Mouse (Mus musculus) CD4-positive, CD25-positive, alpha-beta regulatory T cell, adult 4 months (primary cell): ENCODE results near the gene Tex2. TPM values are rescaled to one million over a fixed set of nuclear protein-coding genes. Genes with fewer than 3 reads are reported as not detected.
"Not testable (repeated sequence)": the region's sequence is repeated elsewhere in the genome, so short reads cannot be mapped to it uniquely, and the experiment has no call there.

Experiments used
- ATAC-seq: one replicate; pipeline ENCODE4 v1.8.0; 2017
- polyA plus RNA-seq, 2 experiments: library from polyadenylated mRNA; unstranded; fragments of 100-300 nt; shearing (Covaris generic); gene quantifications; one replicate each; pipeline ENCODE4 v1.2.1; 2017

Gene Tex2
- 10 to 100 TPM; 27.1 to 28.7 TPM for polyA plus RNA-seq

DNA sequence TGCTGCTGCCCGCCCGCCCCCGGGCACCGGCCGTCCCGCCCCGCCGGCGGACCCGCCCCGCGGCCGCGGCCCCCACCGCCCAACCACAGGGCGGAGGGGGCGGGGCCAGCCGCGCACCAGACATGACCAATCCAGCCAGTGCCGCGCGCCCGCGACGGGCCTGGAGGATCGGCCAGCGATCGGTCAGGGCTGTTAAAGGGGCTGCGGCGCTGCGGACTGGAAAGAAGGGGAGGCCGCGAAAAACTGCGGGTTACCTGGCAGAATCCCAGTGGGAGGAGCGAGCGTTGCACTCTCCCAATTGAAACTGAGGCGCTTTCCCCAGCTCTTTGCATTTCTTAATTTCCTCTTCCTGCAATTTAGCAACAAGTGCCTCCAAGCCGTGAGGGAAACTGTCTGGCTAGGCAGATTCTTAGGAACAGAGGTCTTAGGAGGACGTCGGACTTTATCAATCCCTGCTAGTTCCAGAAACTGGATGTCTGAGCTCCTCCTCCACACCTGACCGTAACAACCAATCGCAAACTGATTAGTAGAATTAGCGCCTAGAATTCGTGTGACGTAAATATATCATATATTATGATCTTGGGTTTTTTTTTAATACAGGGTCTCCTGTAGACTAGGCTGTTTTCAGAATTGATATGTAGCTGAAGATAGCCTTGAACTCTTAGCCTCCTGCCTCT is at the start of gene Tex2:
TSS of gene Tex2 (minus strand) at position 463 of the 677 bp plus-strand sequence.
- peak; percentile 71 for ATAC-seq

DNA sequence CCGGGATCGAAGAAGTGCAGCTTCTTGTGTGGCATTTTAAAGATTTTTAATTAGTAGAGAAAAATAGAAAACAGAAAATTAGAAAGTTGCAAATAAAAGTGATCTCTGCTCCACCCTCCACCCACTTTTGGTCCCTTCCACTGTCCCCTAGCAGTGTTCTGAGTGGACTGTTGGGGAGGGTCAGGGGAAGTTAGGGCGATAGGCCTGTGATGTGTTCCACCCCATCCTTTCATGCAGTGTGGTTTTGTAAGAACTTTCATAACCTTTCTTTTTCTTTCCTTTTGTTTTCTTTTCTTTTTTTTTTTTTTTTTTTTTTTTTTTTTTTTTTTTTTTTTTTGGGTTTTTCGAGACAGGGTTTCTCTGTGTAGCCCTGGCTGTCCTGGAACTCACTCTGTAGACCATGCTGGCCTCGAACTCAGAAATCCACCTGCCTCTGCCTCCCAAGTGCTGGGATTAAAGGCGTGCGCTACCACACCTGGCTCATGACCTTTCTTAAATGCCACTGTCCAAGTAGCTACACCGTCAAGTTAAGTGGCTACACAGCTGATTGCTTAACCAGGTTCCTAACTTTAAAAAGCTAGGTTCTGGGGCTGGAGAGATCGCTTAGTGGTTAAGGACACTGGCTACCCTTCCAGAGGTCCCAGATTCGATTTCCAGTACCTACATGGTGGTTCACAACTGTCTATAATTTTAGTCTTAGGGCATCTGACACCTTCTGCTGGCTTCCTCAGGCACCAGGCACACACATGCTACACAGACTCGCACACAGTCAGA is 49.6 kb upstream of the Tex2 start:
- ATAC-seq = no peak

DNA sequence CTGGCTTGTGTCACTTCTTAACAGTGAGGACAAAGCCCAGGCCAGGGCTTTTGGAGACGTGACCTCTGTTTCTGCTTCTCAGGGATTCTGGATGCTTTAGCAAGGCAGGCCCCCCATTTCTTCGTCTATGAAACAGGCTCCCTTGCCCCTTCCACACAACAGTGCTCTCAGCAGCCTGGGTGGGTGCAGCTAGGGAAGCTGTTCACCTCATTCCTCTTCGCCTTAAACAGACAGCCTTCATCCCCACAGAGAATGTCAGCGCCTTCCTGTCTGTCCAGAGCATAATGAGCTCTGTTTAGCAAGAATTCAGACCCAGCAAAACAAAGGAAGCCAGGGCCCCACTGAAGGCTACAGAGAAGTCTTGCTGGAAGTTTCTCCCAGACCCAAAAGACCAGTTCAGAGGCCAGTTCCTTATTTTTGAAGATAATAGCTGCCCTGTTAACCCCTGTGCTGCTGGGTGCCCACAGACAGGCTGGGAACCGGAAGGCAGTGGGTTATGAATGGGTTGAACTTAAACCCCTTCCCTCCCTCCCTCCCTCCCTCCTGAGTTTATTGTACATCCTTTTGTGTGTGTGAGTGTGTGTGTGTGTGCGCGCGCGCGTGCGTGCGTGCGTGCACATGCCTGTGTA is 47.3 kb upstream of the Tex2 start:
- ATAC-seq = peak; percentile 15

DNA sequence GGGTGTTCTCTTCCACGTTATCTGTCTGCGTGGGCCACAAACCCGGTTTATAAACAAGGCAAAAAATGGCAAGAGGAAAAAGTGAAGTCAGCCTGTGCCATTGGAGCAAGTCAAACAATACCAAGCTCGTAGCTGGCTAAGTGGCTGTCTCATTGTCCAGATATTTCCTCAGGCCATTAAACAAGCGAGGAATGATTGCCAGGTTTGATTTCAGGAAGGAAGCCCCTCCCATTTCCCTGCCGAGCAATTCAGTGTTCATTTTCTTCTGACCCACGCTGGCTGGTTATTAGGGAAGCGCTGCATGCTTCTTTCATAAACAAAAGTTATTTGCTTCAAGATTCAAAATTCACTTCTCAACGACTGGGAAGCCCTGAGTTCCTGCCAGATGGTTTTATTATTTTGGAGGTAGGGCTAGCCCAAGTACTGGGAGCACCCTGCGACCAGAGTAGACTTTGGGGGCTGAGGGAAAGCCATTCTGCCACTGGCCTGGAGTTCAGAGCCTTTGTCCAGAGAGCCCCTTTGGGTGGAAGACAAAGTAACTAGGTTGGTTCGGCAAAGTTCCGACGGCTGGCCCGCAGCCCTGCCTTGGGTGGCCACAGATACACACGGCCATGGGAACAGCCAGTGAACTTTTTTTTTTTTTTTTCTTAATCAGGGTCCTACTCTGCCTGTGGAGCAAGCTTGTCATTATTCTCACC is 46.5 kb upstream of the Tex2 start:
- no peak for ATAC-seq

DNA sequence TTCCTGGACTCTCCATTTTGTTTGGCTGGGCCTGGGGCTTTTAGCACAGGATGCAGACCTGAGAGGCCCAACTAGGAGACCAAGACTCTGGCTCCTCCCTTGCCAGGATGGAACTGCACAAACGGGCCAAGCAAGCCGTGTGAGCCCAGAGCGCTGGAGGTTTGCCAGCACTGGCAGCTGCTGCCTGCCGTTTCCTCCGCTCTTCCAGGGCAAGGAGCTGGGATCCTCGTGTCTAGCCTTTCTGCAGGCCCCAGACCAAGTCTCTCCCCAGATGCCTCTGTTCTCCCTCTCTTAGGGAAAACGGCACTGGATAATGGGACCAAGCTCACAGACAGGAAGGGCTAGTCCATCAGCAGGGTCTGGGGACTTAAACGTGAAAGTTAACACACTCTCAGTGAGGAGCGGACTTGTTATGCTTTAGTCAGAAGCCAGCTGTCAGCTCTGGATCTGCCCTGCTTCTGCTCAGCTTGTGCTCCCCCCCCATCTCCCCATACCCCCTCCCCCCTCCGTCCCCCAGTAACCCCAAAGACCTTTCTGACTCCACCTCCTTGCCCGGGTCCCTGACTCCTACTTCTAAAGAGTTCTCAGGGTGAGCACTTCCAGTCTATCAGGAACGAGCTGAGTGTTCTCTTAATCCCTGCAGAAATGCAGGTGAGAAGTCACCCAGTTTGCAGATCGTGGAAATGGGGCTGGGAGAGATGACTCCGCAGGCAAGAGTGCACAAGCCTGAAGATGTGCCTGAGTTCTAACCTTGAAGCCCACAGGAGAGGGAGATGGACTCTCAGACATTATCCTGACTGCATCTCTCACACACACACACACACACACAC is 45.0 kb upstream of the Tex2 start:
- ATAC-seq = peak; percentile 79

DNA sequence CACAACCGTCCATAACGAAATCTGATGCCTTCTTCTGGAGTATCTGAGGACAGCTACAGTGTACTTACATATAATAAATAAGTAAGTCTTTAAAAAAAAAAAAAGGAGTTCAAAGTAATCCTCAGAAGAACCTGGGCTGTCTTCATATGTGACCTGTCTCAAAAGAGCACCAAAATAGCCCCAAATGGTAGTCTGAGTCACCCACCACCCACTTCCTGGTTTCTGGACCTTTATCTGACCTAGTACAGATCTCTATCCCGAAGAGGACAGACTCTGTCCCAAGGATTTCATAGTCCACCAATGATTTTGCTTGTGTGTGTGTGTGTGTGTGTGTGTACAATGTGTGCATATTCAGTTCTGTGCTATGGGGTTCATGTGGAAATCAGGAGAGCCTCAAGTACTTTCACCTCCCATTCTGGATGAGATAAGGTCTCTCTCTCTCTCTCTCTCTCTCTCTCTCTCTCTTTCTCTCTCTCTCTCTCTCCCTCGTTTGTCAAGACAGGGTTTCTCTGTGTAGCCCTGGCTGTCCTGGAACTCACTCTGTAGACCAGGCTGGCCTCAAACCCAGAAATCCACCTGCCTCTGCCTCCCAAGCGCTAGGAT is 43.8 kb upstream of the Tex2 start:
- ATAC-seq = not testable (repeated sequence)

DNA sequence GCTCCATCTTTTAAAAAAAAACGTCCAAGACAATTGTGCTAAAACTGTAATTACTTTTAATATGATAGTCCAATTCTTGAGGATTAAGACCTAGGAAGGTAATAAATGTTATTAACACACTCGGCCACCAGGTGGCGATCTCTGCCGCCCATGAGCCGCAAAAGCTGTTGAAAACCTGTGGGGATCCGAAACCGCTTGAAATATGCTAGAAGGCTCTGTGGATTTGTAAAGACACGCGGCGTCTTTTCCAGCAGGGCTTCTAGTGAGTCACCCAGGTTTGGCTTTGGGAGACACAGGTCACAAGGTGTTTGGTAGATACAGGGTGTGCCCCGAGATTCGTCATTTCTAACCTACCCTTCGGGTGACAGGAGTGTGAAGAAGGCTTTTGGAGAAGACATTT is 35.1 kb upstream of the Tex2 start:
- ATAC-seq = peak; percentile 88

DNA sequence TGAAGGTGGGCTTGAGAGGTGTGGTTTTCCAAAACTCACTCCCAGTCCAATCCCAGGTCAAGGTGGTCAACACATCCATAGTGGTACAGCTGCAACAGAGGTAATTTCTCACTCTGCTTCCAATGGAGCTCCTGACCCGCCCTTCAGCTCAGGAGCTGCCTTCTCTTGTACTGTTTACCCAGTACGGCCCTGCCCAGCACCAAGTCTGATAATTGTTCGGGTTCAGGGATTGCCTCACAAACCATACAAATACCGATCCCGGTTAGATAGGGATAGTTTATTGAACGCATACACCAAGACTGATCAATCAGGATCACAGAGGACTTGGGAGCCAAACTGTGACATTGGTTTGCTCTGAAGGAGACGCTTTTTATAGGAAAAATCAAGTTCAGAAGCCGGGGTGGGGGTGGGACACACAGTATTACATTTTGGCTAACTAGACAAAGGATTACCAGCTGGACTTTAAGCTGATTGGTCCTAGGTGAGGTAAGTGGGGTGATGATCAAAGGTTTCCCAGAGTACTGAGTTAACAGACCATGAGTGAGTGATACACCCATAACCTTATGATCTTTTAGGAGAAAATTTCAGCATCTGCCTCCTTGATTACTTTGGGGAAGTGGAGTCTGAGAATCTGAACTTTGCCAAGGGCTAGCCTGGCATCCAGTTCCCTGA is 29.9 kb upstream of the Tex2 start:
- no peak for ATAC-seq

DNA sequence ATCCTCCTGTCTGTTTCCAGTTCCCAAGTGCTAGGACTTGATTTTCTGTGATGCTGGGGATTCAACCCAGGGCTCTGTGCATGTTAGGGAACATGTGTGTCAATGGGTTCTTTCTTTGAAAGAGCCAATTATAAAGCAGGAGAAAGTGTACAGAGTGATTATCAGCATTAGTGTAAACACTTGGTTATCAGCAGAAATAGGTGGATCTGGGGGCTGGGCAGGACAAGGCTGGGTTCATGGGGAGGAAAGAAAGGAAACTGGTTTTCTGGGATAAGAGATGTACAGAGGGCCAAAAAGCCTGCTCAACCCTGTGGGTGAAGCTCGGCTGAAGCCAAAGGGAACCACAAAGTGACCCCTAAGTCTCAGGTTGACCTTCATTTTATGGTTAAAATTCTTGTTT is 28.4 kb upstream of the Tex2 start:
- no peak for ATAC-seq

DNA sequence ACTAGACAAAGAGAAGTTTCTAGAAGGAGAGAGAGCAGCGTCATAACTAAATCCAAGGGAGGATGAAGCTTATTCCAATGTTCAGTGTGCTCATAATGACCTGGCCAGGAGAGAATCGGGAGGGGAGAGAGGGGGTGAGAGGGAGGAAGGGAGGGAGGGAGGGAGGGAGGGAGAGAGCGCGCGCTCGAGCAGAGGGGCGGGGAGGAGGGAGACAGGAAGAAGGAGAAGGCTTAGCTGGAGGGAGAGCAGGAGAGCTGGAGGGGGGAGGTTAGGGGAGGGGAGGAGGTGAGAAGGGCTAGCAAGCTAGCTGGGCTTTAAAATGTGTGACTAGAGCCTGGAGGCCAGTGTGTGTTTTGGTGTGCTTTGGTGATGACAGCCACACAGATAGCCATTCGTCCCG is 26.8 kb upstream of the Tex2 start:
- ATAC-seq = no peak

DNA sequence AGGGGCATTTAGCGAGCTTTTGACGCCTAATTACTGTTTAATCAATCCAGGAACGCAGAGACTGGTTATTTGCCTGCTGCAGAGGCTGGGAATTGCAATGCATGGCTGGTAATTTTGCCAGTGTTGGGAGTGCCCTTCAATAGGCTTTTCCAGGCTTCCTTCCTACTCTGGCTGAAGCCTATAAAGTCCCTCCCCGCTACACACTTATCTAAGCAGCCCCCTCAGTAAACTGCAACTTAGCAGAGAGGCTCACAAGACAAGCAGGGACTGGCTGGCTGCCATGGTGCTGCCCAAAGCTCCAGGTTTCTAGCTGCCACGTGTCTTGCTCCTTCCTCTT is 26.1 kb upstream of the Tex2 start:
- no peak for ATAC-seq

DNA sequence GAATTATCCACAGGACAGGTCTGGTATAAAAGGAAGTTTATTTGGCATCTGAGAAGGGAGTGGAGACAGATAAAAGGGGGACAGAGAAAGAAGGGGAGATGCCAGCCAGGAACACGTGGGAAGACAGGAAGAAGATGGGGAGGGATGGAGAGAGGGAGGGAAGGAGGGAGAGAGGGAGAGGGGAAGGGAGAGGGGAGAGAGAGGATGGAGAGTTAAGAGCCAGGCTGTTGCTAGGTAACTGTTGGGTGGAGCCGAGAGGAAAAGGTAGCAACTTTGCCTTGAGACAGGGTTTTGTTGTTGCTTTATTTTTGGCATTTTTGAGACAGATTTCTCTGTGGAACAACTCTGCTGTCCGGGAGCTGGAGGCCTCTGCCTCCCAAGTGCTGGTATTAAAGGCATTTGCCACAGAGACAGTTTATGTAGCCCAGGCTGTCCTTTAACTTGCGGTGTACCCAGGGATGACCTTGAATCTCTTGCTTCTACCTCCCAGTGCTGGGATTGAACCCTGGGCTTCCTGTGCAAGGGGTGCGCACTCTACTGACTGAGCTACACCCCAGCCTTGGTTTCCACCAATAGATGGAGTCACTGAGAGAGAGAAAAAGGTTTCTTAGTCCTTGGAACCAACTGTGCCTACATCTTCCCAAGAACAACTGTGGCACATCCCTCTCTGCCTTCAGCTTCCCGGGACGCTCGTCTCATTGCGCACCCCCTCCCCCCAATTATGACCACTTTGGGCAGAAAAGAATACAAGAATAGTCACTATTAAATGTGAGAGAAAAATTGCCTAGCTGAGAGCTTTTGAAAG is 25.5 kb upstream of the Tex2 start:
- no peak for ATAC-seq

DNA sequence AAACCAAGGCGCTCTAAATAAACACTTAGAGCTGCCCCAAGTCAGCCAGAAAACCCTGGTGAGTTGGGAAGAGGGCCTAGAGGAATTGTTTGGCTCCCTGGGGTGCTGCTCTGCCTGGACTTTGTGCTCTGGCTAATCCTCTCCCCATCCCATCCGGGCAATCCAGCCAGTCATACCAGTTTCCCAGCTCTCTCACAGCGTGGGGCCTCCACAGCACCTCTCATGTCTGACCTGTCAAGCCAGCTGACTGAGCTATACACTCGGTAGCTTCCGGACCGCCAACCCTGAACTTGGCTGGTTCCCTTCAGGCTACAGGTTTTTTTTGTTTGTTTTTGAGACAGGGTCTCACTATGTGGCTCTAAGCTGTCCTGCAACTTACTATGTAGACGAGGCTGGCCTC is 24.5 kb upstream of the Tex2 start:
- ATAC-seq = no peak

DNA sequence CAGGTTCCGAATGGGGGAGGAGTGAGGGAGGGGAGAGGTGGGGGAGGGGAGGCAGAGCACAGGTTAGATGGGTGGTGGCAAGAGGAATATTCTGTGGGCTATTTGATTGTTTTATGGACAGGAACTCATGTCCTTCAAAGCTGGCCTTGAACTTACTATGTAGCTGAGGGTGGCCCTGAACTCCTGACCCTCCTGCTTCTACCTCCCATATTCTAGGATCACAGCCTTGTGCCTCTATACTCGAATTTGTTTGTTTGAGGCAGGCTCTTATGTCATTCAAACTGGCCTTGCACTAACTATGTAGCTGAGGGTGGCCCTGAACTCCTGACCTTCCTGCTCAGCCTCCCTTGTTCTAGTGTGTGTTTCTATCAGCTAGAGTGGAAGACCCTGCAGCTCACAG is 22.7 kb upstream of the Tex2 start:
- no peak for ATAC-seq

DNA sequence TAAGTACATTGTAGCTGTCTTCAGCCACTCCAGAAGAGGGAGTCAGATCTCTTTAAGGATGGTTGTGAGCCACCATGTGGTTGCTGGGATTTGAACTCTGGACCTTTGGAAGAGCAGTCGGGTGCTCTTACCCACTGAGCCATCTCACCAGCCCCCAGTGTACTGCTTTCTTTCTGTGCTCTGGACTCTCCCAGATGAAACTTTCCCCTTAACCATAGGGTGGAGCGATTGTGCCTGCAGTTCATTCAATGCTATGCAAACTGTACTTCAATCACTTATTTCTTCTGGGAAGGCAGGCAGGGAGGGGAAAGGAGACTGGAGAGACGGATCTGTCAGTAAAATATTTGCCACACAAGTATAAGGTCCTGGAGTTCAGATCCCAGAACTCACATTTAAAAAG is 21.0 kb upstream of the Tex2 start:
- not testable (repeated sequence) for ATAC-seq

DNA sequence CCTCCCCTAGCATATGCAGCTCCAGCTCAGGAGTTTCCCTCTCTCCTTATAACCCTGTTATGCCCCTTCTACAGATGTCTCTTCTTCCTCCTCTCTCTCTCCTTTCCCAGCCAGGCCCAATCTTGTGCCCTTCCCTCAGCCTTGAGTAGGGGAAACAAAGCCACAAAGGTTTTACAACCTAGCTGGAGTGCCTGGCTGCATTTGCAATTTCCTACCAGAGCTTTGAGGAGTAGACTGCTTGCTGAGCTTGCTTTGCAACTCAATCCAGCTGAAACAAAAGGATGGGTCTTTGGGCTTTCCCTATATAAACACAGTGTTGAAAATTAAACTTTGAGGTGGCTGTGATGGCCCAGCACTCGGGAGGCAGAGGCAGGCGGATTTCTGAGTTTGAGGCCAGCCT is 20.2 kb upstream of the Tex2 start:
- no peak for ATAC-seq

DNA sequence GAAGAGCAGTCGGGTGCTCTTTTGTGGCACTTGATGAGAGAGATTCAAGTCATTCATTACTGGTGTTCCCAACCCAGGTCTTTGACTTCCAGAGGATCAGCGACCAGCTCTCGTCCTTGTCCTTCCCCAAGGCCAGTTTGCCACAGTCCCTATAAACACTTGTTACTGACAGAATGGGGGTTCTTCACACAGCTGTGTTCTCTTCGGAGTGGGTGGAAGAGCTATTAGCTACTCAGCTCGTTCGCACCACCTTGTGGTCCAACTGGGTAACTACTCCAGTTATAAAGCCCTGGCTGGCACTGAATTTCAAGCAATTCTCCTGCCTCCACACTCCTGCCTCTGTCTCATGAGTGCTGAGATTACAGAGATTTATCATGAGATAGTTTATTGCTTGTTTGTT is 14.5 kb upstream of the Tex2 start:
- ATAC-seq = peak; percentile 79

DNA sequence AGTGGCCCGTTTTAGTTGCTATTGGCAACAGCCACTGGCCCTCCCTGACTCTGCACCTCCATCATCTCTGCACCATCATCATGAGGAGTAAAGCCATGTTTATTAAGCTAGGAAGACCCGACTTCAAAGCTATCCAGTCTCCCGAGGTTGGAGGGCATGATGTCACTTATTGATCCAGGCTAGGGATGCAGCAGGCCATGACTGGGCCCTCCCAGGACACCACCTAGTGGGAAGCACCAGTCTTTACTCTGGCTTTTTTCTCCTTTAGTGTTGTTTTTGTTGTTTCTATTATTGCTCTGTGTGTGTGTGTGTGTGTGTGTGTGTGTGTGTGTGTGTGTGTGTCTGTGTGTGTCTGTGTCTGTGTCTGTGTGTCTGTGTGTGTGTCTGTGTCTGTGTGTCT is 12.4 kb upstream of the Tex2 start:
- no peak for ATAC-seq

DNA sequence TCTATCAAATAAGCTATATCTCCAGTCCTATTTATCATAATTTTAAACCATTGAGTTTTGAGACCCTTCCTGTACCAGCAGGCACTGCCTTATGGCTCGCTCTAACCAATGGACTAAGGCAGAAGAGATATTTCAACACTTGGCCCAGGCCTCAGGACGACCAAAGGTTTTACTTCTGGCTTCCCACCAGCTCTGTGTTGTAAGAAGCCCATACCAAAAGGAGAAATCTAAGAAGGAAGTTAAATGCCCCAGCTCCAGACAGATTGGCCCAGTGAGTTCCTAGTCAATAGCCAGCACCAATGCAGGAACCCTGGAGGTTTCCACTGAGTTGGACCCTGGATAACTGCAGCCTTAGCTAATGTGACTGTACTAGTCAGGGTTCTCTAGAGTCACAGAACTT is 10.4 kb upstream of the Tex2 start:
- ATAC-seq = no peak

DNA sequence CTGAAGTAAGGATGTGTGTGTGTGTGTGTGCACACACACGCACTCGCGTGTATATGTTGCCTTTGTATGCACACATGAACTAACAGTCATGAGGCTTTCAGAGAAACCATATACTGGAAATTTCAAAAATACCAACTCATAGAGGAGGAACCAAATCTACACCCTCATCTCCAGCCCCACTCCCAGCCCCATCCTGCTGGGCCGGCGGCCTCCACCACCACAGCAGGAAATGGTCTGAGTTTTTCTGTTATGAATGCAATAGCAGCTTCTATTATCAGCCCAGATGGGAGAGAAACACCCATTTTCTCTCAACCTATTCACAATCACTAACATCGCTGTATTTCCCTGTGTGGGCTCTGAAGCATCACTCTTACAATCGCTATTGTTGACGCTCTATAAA is 8.8 kb upstream of the Tex2 start:
- no peak for ATAC-seq

DNA sequence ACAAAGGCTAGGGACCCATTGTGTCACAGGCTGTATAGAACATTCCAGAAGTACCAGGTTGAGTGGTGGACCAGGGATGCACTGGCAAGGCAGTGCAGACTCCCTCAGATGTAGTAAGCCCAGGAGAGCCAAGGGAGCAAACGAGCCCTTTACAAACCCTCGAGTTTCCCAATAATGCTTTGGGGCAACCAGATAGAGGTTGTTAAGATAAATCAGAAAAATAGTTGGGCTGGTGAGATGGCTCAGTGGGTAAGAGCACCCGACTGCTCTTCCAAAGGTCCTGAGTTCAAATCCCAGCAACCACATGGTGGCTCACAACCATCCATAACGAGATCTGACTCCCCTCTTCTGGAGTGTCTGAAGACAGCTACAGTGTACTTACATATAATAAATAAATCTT is 5.5 kb upstream of the Tex2 start:
- not testable (repeated sequence) for ATAC-seq
